Mouse (Mus musculus) adrenal gland, adult 2 months (tissue): ENCODE data around the gene Rnaseh2a. TPM values are rescaled to one million over a fixed set of nuclear protein-coding genes. Genes with fewer than 3 reads are reported as not detected.
"Not testable (repeated sequence)": the region's sequence is repeated elsewhere in the genome, so short reads cannot be mapped to it uniquely, and the experiment has no call there.

Experiments used
- DNase-seq: peaks from one replicate; pipeline ENCODE4 v3.0.0; 2021
- polyA plus RNA-seq: library from polyadenylated mRNA; depleted of rRNA; stranded (reverse); fragments of >200 nt; gene quantifications from 2 replicates; pipeline ENCODE4 v1.2.3, GENCODE M21; 2012
- total RNA-seq, 2 experiments: library from RNA; stranded (reverse); gene quantifications; 2 replicates each; pipeline ENCODE4 v1.2.3; 2021

Gene Rnaseh2a
- total and polyA plus RNA-seq, 3 experiments, result 76.6 to 112 (median 87.7) TPM

DNA sequence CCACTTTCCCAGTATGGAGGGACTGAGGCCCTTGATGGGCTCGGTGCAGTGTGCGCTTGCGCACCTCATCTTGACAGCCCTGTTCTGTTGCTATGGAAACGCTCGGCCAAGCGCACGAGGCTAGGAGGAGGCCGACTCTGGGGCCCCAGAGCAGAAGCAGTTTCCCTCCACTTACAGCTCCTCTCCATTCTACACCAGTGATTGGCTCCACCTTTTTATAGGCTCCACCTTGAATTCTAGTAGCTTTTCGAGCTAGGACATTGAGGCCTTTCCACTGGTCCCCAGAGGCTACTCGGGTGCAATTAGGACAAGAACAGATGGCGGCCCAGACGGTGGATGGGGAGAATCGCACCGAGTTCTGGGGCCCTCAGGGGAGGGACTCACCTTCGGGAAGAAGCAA is 34.7 kb downstream of the Rnaseh2a start:
- no peak for DNase-seq

DNA sequence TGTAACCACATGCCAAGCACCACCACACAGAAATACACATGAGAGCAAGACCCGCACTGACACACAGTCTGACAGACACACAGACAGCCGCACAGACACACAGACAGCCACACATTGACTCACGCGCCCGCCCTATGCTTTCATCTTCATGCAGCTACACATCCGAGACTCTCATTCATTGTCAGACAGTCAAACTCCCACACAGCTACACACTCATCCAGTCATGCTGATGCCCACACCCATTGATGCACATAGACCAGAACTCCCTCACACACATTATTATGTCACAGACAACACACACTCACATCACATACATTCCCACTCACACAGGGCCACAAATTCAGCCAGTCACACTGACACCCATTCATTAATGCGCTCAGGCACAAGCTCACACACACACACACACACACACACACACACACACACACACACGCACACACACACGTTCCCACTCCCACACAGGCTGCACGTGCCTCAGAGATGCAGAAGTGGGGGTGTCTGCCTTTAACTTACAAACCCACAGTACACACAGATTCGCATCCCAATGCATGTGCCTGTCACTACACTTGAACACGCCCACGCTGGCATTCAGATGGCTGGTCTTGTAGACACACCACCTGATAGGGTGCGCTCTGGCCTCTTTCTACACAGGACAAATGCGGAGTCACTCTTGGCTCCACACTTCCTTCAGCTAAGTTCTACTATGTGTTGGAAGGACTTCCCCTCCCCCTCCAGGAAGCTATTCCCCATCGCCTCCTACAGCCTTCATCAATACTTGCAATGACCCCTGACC is 35.6 kb downstream of the Rnaseh2a start:
- DNase-seq, result no peak

- no peak for DNase-seq
Measured at GRCm38 (mm10) chr8:84930582-84930981, 39.0 kb downstream of the Rnaseh2a start.

DNA sequence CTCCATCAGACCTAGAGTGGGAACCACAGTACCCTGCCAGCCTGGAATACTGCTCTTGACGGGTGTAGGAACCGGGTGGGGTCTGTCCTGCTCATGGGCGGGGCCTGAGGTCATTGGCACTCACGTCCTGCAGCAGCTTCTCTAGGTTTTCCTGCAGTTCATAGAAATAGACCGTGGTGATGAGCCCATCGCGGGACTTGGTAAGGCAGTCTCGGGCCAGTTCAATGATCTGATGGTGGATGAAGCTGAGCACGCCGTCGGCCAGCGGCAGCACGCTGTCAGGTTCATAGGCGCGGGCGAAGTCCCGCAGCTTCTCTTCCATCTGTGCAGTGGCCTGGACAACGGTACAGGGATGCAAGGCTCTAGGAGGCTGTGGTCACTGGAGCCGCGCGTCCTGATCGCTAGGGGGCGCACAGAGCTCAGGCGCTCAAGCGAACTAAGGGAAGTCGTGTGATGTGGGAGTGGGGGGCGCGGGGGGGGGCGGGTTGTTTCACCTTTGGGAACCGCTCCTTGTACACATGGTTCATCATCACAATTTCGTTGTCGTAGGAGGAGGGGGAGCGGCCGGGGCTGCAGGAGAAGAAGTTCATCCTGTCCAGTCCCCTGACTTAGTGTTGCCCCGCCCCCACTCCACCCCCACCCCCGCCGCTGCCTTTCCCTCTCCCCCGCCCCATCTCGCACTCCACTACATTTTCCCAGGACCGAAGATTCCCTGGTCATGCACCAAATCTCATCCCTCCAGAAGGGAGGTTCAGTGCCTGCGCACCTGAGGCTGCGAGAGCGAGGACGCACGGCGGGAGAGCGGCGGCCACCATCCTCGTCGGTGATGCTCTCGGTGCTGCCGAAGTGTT is 40.9 kb downstream of the Rnaseh2a start:
- DNase-seq, result peak; percentile 68

GRCm38 (mm10) chr8:84927513-84927912 is 42.1 kb downstream of the Rnaseh2a start:
- no peak for DNase-seq

DNA sequence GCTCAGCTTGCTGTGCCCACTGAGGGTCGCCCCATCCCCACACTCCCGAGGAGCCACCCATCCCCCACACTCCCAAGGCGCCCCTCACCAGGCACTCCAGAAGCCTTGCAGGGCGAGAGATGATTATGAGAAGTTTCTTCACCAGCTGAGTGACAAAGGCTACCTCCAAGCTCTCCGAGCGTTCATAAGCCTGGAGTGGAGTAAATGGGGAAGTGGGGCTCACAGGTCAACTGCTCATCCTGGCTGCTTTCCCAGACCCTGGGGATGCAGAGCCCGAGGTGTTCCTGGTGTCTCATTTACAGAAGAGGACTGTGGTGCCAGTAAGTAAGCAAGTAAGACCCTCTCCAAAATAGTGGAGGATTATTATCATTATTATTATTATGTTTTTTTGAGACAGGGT is 44.0 kb downstream of the Rnaseh2a start:
- no peak for DNase-seq

DNA sequence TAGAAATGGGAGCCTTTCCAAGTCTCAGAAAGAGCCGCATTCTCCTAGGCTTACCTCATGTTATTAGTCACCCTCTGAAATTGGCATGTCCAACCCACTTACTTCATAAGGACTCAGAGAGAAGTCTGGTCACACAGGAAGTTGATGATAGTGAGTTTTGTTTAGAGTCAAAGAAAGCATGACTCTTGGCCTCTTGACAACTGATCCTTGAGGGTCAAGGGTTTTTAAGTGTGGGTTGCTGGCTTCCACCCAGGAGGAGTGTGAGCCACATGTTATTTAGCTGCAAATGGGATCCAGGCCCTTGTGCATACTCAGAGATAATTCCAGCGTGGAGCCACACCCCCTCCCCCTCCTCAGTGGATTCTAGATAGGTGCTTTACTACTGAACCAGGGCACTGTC is 48.0 kb downstream of the Rnaseh2a start:
- no peak for DNase-seq

DNA sequence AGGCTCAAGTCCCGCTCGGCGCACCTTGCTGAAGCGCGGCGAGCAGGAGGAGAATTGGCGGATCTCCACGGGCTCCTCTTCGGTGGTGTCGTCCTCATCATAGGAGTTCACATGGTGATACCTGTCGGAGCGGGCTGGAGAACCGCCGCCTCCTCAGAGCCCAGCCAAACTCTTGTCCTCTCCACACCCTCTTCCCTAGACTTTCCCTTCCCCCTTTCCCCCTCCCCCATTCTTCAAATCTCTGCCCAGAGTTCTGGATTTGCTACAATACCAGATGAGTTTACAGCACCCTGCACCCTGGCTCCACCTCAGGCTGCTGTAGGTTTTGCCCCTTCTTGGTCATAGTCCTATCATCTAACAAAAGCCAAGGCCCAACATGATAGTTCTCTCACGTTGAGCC is 50.9 kb downstream of the Rnaseh2a start:
- no peak for DNase-seq

GRCm38 (mm10) chr8:84917781-84918180 is 51.8 kb downstream of the Rnaseh2a start:
- DNase-seq, result no peak

- no peak for DNase-seq
Measured at GRCm38 (mm10) chr8:84915269-84915668, 54.3 kb downstream of the Rnaseh2a start.

DNA sequence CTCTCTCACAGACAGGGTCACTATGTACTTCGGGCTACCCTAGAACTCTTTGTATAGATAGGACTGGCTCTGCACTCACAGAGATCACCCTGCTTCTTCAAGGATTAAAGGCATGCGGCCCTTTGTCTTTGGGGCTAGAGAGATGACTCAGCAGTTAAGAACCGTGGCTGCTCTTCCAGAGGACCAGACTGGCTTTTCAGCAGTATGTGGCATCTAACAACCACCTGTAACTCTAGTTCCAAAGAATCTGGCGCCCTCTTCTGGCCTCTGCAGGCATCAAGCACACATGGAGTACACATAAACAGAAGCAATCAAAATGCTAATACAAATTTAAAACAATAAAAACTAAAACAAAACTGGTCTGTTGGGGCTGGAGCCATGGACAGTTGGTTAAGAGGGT is 55.6 kb downstream of the Rnaseh2a start:
- DNase-seq, result no peak

DNA sequence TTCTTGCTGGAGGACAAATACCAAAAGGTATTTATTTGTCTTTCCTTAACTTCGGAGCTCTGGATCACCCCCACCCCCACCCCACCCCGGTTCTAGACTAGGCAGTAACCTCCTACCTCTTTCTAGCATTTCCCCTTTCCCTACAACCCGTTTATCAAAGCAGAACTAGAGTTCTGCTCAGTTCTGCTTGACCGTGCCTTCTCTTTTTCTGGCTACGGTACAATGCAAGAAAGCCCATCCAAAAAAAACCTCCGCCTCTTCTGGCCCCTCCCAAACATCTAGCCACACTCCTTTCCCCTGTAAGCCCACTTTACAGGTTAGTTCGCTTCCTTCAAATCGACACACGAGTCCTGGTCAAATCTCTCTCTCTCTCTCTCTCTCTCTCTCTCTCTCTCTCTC is 56.1 kb downstream of the Rnaseh2a start:
- DNase-seq, result no peak

- peak; percentile 82 for DNase-seq
Measured at GRCm38 (mm10) chr8:84912895-84913501, 56.6 kb downstream of the Rnaseh2a start.

DNA sequence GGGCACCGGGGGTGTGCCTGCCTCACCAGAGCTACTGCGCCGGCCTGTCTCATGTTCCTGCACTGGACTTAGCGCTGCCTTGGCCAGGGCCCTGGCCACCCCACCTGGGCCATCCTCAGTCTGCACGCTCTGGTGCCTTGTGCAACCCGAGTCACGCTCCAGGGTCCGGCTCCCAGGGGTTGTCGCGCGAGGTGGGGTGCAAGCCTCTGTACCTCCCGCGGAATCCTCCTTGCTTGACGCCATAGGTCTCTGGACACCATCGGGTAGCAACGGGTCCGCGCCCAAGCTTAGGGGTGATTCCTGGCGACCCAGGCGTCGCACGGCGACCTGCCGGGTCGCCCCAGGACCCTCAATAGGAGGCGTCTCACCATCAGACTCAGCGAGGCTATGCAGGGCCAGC is 57.2 kb downstream of the Rnaseh2a start:
- no peak for DNase-seq

DNA sequence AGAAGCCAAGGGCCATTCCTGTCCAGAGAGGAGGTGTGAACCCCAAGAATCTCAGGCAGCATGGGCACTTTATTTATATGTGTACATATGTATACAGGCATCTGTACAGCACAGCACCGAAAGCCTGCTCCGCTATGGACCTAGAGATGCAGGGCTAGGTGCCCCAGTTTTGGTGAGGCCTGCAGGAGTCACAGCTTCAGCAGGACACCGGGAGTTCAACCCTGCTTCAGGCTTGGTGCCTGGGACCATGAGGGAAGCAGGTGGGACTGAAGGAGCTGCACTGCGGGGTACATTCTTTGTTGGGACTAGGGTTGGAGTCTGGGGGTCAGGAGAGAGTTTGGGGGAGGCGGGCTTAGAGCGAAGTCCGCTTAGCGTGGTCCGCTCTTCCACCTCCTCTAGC is 57.7 kb downstream of the Rnaseh2a start:
- no peak for DNase-seq

- DNase-seq, result no peak
Measured at GRCm38 (mm10) chr8:84910551-84910950, 59.0 kb downstream of the Rnaseh2a start.

- DNase-seq, result no peak
Measured at GRCm38 (mm10) chr8:84909949-84910348, 59.6 kb downstream of the Rnaseh2a start.

- no peak for DNase-seq
Measured at GRCm38 (mm10) chr8:84909162-84909767, 60.3 kb downstream of the Rnaseh2a start.

DNA sequence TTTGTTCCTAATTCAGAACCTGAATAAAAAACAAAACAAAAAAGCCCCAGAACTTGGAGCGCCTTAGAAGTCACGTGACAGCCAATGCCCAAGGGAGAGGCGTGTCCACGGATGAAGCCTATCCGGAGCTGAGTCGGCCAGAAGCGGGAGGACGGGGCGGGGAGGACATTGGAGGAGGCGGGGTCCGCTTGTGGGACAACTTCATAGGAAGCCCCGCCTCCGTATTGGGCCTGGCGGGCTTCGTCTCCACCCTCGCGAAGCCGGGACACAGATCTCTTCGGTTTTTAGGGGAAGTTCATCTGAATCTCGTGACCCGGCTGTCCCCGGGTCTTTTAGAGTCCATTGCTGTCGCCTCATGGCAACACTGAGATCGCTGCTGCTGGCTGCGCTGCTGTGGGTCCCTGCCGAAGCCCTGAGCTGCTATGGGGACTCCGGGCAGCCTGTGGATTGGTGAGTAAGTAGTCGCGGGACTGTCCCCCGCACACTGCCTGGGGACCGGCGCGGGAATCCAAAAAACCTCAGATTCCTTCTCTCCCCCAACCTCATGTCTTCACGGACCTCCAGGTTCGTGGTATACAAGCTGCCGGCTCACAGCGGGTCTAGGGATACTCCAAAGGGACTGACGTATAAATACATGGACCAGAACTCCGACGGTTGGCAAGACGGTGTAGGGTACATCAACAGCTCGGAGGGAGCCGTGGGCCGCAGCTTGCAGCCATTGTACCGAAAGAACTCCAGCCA is 61.0 kb downstream of the Rnaseh2a start, which contains the start of gene Dnase2a:
Dnase2a (plus strand) TSS at position 140 of the 741 bp plus-strand sequence.
- peak; percentile 97 for DNase-seq

- DNase-seq, result not testable (repeated sequence)
Measured at GRCm38 (mm10) chr8:84907979-84908378, 61.6 kb downstream of the Rnaseh2a start.

- DNase-seq, result no peak
Measured at GRCm38 (mm10) chr8:84907493-84907892, 62.1 kb downstream of the Rnaseh2a start.

DNA sequence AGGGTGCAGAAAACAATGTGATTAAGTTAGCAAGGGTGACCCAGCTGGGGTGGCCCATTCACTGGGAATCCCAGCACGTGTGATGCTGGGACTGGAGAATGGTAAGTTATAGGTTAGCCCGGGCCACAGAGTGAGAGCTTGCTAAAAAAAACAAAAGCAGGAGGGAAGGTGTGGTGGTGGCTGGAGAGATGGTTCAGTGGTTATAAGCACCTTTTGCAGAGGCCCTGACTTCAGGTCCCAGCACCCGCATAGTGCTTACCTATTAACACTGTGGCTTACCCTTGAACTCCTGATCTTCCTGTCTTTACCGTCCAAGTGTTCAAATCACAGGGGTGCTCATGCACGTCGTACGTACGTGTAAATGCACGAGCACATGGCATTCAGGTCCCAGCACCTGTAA is 62.5 kb downstream of the Rnaseh2a start:
- no peak for DNase-seq
